8 mouse cellular contexts compared by ENCODE assay signal in the genomic region with DNA sequence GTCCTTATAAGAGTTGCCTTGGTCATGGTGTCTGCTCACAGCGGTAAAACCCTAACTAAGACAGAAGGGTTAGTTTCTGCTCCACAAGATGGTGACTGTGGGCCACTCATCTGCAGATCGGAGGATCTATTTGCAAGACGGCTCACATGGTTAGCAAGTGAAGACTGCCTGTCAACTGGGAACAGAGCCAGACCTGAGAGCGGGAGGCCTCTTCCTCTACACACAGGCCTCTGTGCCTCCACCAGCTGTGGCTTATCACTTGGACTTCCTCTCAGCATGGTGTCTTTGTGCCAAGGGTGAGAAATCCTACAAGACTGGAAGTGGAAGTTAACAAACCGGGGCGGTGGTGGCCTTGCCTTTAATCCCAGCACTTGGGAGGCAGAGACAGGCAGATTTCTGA.
DNase-seq lines count a peak whose midpoint lies in the region; ATAC-seq and TF ChIP-seq lines count a peak whose summit lies in the region.

No protein-coding gene starts in this region.

- H3K36me3 ChIP-seq in lung, embryonic 16.5 days (ENCODE audit: control insufficient read depth, insufficient read depth, low read length) = no peaks in the 10 kb centered on the region
- no peaks in the 10 kb centered on the region for H3K36me3 ChIP-seq in stomach, embryonic 16.5 days (ENCODE audit: control insufficient read depth, insufficient read depth, low read length)
- no peaks in the 10 kb centered on the region for H3K36me3 ChIP-seq in hindbrain, postnatal 0 days (ENCODE audit: insufficient read depth, low read length)

- peak; percentile 69 for ATAC-seq in lung, embryonic 16.5 days (ENCODE audit: low read depth)
- ATAC-seq in stomach, embryonic 16.5 days (ENCODE audit: insufficient read depth, low FRiP score) = peak; percentile 31; the same call in 1 of the 2 replicates
- ATAC-seq in hindbrain, postnatal 0 days = no peak

- no peak overlapping the region for H3K4me2 ChIP-seq in lung, embryonic 16.5 days (ENCODE audit: low read depth, low read length)
- H3K4me2 ChIP-seq in stomach, embryonic 16.5 days (ENCODE audit: low read depth, low read length) = no peak overlapping the region
- no peak overlapping the region for H3K4me2 ChIP-seq in hindbrain, postnatal 0 days (ENCODE audit: low read depth, low read length)

- peaks cover 14% of the 10 kb centered on the region for H3K4me1 ChIP-seq in brown adipose tissue, adult 24 weeks (ENCODE audit: control insufficient read depth, insufficient read depth, insufficient read length, low read length)
- peaks cover 25% of the 10 kb centered on the region for H3K4me1 ChIP-seq in lung, embryonic 16.5 days (replicated peaks; ENCODE audit: control insufficient read depth, insufficient read depth, low read length)
- H3K4me1 ChIP-seq in stomach, embryonic 16.5 days (ENCODE audit: control insufficient read depth, insufficient read depth, low read length) = peaks cover 14% of the 10 kb centered on the region; the same call in 1 of the 2 replicates
- H3K4me1 ChIP-seq in hindbrain, postnatal 0 days (ENCODE audit: insufficient read depth, low read length) = peaks cover 10% of the 10 kb centered on the region

- H3K27me3 ChIP-seq in lung, embryonic 16.5 days (ENCODE audit: control insufficient read depth, insufficient read depth, low read depth, low read length) = no peaks in the 10 kb centered on the region
- H3K27me3 ChIP-seq in stomach, embryonic 16.5 days (ENCODE audit: control insufficient read depth, insufficient read depth, low read length) = no peaks in the 10 kb centered on the region
- no peaks in the 10 kb centered on the region for H3K27me3 ChIP-seq in hindbrain, postnatal 0 days (ENCODE audit: insufficient read depth, low read length)

- no peak overlapping the region for H3K4me3 ChIP-seq in brown adipose tissue, adult 24 weeks (ENCODE audit: insufficient read depth, low read depth, low read length)
- no peak overlapping the region for H3K4me3 ChIP-seq in lung, embryonic 16.5 days (ENCODE audit: low read length)
- H3K4me3 ChIP-seq in stomach, embryonic 16.5 days (replicated peaks; ENCODE audit: low read length) = no peak overlapping the region
- H3K4me3 ChIP-seq in hindbrain, postnatal 0 days (ENCODE audit: low read length) = no peak overlapping the region

- no peaks in the 10 kb centered on the region for H3K9me3 ChIP-seq in lung, embryonic 16.5 days (ENCODE audit: control insufficient read depth, low read length)
- H3K9me3 ChIP-seq in stomach, embryonic 16.5 days (replicated peaks; ENCODE audit: control insufficient read depth, low read length) = no peaks in the 10 kb centered on the region
- no peaks in the 10 kb centered on the region for H3K9me3 ChIP-seq in hindbrain, postnatal 0 days (ENCODE audit: low read length)

- WGBS in lung, embryonic 16.5 days = 48% methylated on average over 6 of the region's 6 CpGs
- WGBS in stomach, embryonic 16.5 days = 55% methylated on average over 6 of the region's 6 CpGs
- WGBS in hindbrain, postnatal 0 days = 68% methylated on average over 6 of the region's 6 CpGs

- no peak overlapping the region for H3K9ac ChIP-seq in lung, embryonic 16.5 days (ENCODE audit: low read length)
- H3K9ac ChIP-seq in stomach, embryonic 16.5 days (ENCODE audit: low read length) = no peak overlapping the region
- H3K9ac ChIP-seq in hindbrain, postnatal 0 days (replicated peaks; ENCODE audit: low read length) = no peak overlapping the region

- TF ChIP-seq CTCF in hindbrain, postnatal 0 days (IDR thresholded peaks at IDR 0.05; ENCODE audit: low read depth) = no peak

- peak; percentile 85 for DNase-seq in layer of hippocampus, adult 9-11 months
- no peak for DNase-seq in layer of hippocampus, postnatal 14 days (ENCODE audit: low spot score in 2 of 2)
- DNase-seq in hindbrain, postnatal 0 days (ENCODE audit: low spot score) = no peak
- no peak for DNase-seq in cerebellum, postnatal 25 days
- no peak for DNase-seq in layer of hippocampus, postnatal 36 days

- H3K27ac ChIP-seq in brown adipose tissue, adult 24 weeks (replicated peaks; ENCODE audit: low read depth, low read length) = peak overlapping the region; percentile 33
- no peak overlapping the region for H3K27ac ChIP-seq in lung, embryonic 16.5 days (ENCODE audit: low read length)
- no peak overlapping the region for H3K27ac ChIP-seq in stomach, embryonic 16.5 days (ENCODE audit: low read length)
- H3K27ac ChIP-seq in hindbrain, postnatal 0 days = no peak overlapping the region
